Mouse (Mus musculus) heart, embryonic 14.5 days (tissue): ENCODE data around the gene Gpatch2l. TPM values are rescaled to one million over a fixed set of nuclear protein-coding genes. Genes with fewer than 3 reads are reported as not detected.

ENCODE experiments used
- ATAC-seq: fragments of 200-750 bp; cut with Nextera tagmentation; 2 replicates; pipeline ENCODE4 v1.8.0; 2017; ENCODE audit warnings: low read depth, moderate TSS enrichment; ENCODE audit not compliant: insufficient number of reproducible peaks, insufficient read depth, low FRiP score
- H3K27ac ChIP-seq, 2 experiments: fragments of 200-500 bp in 1 of 2; fragments of 300-500 bp in 1 of 2; sonication (generic) in 1 of 2; replicated peaks in 1 of 2; 2 replicates each; pipeline ENCODE4 v1.5.1; 2012 to 2014; ENCODE audit warnings: low read depth in 2 of 2, low read length in 2 of 2, control low read depth in 1 of 2, mild to moderate bottlenecking in 1 of 2, mixed read lengths in 1 of 2; ENCODE audit not compliant: control insufficient read depth in 1 of 2, insufficient read depth in 1 of 2
- H3K27me3 ChIP-seq: fragments of 300-500 bp; sonication (generic); 2 replicates; pipeline ENCODE4 v1.6.1; 2014; ENCODE audit warnings: mild to moderate bottlenecking, low read length, control low read depth; ENCODE audit not compliant: control insufficient read depth, insufficient read depth
- H3K36me3 ChIP-seq: fragments of 300-500 bp; sonication (generic); 2 replicates; pipeline ENCODE4 v1.6.1; 2014; ENCODE audit warnings: mild to moderate bottlenecking, control low read depth, low read length, mixed read lengths; ENCODE audit not compliant: control insufficient read depth, insufficient read depth
- H3K4me1 ChIP-seq, 2 experiments: fragments of 200-500 bp in 1 of 2; fragments of 300-500 bp in 1 of 2; sonication (generic) in 1 of 2; 2 replicates each; pipeline ENCODE4 v1.6.1; 2012 to 2014; ENCODE audit warnings: low read length in 2 of 2, control low read depth in 1 of 2, mixed read lengths in 1 of 2; ENCODE audit not compliant: control insufficient read depth in 2 of 2, insufficient read depth in 2 of 2
- H3K4me2 ChIP-seq: fragments of 300-500 bp; sonication (generic); 2 replicates; pipeline ENCODE4 v1.6.1; 2014; ENCODE audit warnings: mild to moderate bottlenecking, low read length
- H3K4me3 ChIP-seq, 2 experiments: fragments of 200-500 bp in 1 of 2; fragments of 300-500 bp in 1 of 2; sonication (generic) in 1 of 2; 2 replicates each; pipeline ENCODE4 v1.5.1; 2012 to 2014; ENCODE audit warnings: low read length in 2 of 2, mild to moderate bottlenecking in 2 of 2, control low read depth in 1 of 2, low read depth in 1 of 2, moderate library complexity in 1 of 2; ENCODE audit not compliant: control insufficient read depth in 1 of 2, insufficient read depth in 1 of 2
- H3K9ac ChIP-seq: fragments of 300-500 bp; sonication (generic); 2 replicates; pipeline ENCODE4 v1.6.1; 2014; ENCODE audit warnings: mild to moderate bottlenecking, low read length
- H3K9me3 ChIP-seq: fragments of 300-500 bp; sonication (generic); 2 replicates; pipeline ENCODE4 v1.6.1; 2016; ENCODE audit warnings: low read length, control low read depth; ENCODE audit not compliant: control insufficient read depth
- WGBS: fragments of 180-500 bp; shearing (Covaris S2); extraction: QIAGEN DNeasy Blood & Tissue Kit; methylation state at CpG from one replicate; pipeline ENCODE4 v1.1.7; 2014; 5-methylcytosine and 5-hydroxymethylcytosine counted together
- polyA plus RNA-seq: library from polyadenylated mRNA; unstranded; fragments of >200 nt; fragmentation: Nextera tagmentation; extraction: Ambion mirVana; gene quantifications from 2 replicates; pipeline ENCODE4 v1.2.1, GENCODE M21; 2014

Gene Gpatch2l
- polyA plus RNA-seq = 12.6 and 13.7 TPM in 2 replicates

DNA sequence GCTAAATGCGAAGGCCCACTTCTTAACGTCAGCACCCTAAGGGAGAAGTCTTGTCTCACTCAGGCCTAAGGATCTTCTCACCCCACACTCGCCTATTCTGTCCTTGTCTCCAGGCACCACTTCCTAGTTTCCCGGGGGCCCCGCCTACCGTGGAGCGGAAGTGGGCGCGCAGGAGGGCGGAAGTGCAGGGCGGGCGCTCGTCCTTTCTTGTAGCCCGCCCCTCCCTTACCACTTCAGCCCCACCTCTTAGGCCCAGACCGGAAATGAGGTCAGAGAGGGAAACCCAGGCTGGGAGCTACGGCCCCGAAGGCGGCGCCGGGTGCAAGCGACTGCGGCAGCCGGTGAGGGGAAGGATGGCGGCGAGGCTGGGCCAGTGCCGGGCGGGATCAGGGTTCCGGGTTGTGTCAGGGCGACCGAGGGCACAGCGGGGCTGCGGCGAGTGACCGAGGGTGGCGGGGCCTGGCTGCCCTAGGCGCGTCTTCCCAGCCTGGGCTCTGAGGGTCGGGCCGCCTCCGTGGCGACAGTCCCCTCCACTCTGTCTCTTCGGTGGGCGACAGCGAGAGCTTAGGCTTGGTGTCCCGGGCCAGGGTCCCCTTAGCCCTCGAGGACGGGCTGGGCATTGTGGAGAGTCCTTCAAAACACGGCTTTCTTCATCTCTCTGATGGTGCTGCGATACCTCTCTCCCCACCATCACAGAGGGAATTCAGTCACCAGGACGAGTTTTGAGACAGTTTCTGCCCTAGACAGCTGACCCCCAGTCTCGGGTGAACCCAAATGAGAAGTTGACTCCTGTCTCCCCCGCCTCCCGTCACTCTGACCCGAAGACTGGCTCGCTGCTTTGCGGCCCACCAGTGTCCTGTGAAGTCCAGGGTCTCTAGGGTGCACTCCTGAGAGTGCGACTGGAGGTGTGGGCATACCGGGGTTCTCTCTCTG is at the start of gene Gpatch2l:
Gene Gpatch2l (plus strand): TSS at position 255 of the 933 bp plus-strand sequence.
- no peaks in the 10 kb centered on the region for H3K27me3 ChIP-seq
- no peaks in the 10 kb centered on the region for H3K9me3 ChIP-seq
- H3K9ac ChIP-seq = peak within 1 kb of the TSS; percentile 90
- H3K27ac ChIP-seq = peak within 1 kb of the TSS; percentile 66 to 83
- under 1% methylated on average over 54 of the region's 58 CpGs for WGBS
- peaks cover 0 to 24% of the 10 kb centered on the region in 2 experiments for H3K4me1 ChIP-seq
- ATAC-seq = peak; percentile 99
- H3K4me2 ChIP-seq = peak within 1 kb of the TSS; percentile 92
- H3K36me3 ChIP-seq = peaks cover 24% of the 10 kb centered on the region
- peak within 1 kb of the TSS; percentile 66 to 78 for H3K4me3 ChIP-seq

- H3K27me3 ChIP-seq = no peaks in the 10 kb centered on the region
- H3K27ac ChIP-seq = no peak overlapping the region
- H3K9me3 ChIP-seq = no peaks in the 10 kb centered on the region
- peak overlapping the region; percentile 45 for H3K4me2 ChIP-seq
- peaks cover 8 to 19% of the 10 kb centered on the region in 2 experiments for H3K4me1 ChIP-seq
- no peak overlapping the region for H3K9ac ChIP-seq
- no peaks in the 10 kb centered on the region for H3K36me3 ChIP-seq
- ATAC-seq = no peak
- WGBS = 36% methylated on average over 15 of the region's 15 CpGs
- no peak overlapping the region; a peak in 1 of 4 replicates for H3K4me3 ChIP-seq
These were observed 49.6 kb upstream of the Gpatch2l start for GRCm38 (mm10) chr12:86192036-86192449.

DNA sequence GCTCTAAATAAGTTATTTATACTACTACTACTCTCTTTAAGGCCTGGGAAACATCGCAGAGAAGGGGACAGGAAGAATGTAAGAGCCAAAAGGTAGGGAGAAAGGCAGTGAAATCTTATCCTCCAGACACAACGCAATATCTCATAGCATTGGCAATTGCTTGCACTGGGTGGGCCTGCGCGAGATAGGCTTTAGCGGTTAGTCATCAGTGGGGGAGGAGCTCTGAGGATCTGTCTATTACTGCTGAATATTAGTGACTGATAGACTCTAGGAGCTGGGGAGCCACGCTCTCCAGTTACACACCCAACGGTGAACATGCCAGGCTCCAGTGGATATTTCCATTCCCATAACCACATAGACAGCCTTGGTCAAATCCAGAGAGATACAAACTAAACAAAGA is 44.7 kb upstream of the Gpatch2l start:
- H3K4me1 ChIP-seq = peaks cover 4 to 7% of the 10 kb centered on the region in 2 experiments; a peak in 2 of 4 replicates

DNA sequence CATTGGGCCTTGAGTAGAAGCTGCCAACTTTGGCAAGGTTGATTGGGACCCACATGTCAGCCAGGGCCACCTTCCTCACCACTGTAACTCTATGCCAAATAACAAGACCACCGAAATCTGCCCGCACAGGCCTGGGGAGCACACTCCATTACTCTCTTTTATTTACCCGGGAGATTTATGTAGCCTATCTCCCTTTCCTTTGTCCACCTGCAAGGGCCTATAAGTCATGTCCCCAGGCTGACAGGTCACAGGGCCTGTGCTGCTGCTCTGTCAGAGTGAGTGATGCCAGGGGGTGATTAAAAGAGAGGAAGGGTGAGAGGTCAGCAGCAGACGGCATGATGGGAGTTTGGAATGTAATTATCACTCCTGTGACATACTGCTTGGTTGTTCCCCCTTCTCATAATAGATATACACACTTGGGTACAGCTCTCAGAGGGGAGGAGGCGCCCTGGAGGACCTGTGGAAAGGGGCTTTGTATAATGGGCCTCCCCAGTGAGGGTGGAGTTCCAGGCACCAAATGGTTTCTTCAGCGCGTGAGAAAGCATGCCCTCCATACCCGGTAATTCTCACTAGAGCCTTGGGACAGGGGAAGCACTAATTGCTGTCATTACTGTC is 38.1 kb upstream of the Gpatch2l start:
- 0 out of 2 replicates have a peak, but pooled peaks cover 2% of the 10 kb centered on the region for H3K9me3 ChIP-seq
- no peak overlapping the region for H3K4me3 ChIP-seq
- no peak overlapping the region for H3K4me2 ChIP-seq
- H3K4me1 ChIP-seq = no peaks in the 10 kb centered on the region
- no peak for ATAC-seq
- no peak overlapping the region for H3K27ac ChIP-seq
- no peaks in the 10 kb centered on the region for H3K36me3 ChIP-seq
- H3K27me3 ChIP-seq = no peaks in the 10 kb centered on the region
- H3K9ac ChIP-seq = no peak overlapping the region
- WGBS = 34% methylated on average over 8 of the region's 8 CpGs

More for the DNA sequence above, 44.7 kb upstream of the Gpatch2l start:
- H3K9ac ChIP-seq = no peak overlapping the region
- H3K9me3 ChIP-seq = no peaks in the 10 kb centered on the region
- no peaks in the 10 kb centered on the region for H3K27me3 ChIP-seq
- H3K4me3 ChIP-seq = no peak overlapping the region
- H3K36me3 ChIP-seq = no peaks in the 10 kb centered on the region
- no peak for ATAC-seq
- no peak overlapping the region for H3K4me2 ChIP-seq
- no peak overlapping the region for H3K27ac ChIP-seq
- 78% methylated on average over 7 of the region's 7 CpGs for WGBS

- Histone ChIP-seq H3K9me3 (no peaks in the 10 kb centered on the region), H3K4me2 (no peak overlapping the region), H3K9ac (no peak overlapping the region), H3K27me3 (peaks cover 58% of the 10 kb centered on the region), H3K4me1 (no peaks in the 10 kb centered on the region), H3K36me3 (no peaks in the 10 kb centered on the region), H3K27ac (no peak overlapping the region), H3K4me3 (no peak overlapping the region; a peak in 1 of 4 replicates)
- 1% methylated on average over 19 of the region's 19 CpGs for WGBS
- no peak for ATAC-seq
These were observed 30.5 kb upstream of the Gpatch2l start for GRCm38 (mm10) chr12:86211099-86211520.

DNA sequence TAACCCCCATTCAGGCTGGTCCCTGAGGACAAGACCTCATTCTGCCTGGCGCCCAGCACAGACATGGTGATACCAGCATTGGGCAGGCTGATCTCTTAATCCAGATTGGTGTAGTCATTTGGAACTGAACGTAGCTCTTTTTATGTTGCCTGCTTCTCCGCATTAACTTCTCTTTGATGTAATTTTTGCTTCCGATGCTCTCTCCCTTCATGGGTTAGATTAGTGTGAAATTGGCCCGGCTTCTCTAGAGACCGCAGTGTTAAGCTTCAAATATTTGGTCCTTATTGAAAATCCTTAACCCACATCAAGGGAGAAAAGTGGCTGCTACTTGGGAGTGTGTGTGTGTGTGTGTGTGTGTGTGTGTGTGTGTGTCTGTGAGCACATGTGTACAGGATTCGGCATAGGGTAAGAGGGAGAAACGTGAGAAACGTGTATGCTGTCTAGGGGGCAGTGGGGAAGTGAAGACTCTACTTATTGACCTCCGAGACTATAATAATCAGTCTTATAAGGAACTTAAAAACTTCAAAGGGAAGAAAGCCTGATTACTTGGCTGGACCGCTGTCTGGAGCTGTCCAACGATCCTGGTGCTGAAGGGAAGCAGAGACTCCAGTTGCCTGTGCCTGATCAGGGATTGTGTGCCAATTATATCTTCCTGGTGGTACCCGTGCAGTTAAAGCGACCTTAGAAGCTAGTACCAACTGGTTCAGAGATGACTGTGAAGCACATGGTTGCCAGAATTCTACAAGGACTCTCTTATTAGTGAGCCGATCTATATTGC is 28.8 kb upstream of the Gpatch2l start:
- H3K27me3 ChIP-seq = peaks cover 65% of the 10 kb centered on the region
- no peak overlapping the region for H3K4me3 ChIP-seq
- H3K9ac ChIP-seq = no peak overlapping the region
- no peak overlapping the region for H3K27ac ChIP-seq
- no peak for ATAC-seq
- WGBS = 39% methylated on average over 15 of the region's 15 CpGs
- no peaks in the 10 kb centered on the region for H3K36me3 ChIP-seq
- H3K4me1 ChIP-seq = no peaks in the 10 kb centered on the region
- no peaks in the 10 kb centered on the region for H3K9me3 ChIP-seq
- no peak overlapping the region for H3K4me2 ChIP-seq

GRCm38 (mm10) chr12:86214201-86214600 is 27.5 kb upstream of the Gpatch2l start:
- WGBS = 12% methylated on average over 24 of the region's 24 CpGs
- Histone ChIP-seq H3K27me3 (peaks cover 65% of the 10 kb centered on the region), H3K9ac (no peak overlapping the region), H3K4me2 (no peak overlapping the region), H3K4me3 (no peak overlapping the region), H3K4me1 (no peaks in the 10 kb centered on the region), H3K9me3 (no peaks in the 10 kb centered on the region), H3K36me3 (no peaks in the 10 kb centered on the region), H3K27ac (no peak overlapping the region)
- no peak for ATAC-seq
